Mouse (Mus musculus) cerebellum, postnatal 10 days (tissue): ENCODE results near the gene Trim46.
A peak's percentile ranks its signal among the peaks of the same experiment; 100 is the strongest.

ENCODE experiments used
- DNase-seq, 2 experiments: peaks; one replicate each; pipeline ENCODE4 v3.0.0; 2021; ENCODE audit warnings: mixed read lengths in 2 of 2

Gene Trim46

GRCm38 (mm10) chr3:89246261-89247100 is at the start of gene Trim46:
Trim46 (minus strand) TSS chr3:89246309.
- peak; percentile 97 for DNase-seq

- DNase-seq: no peak
Measured at GRCm38 (mm10) chr3:89295685-89296230, 49.6 kb upstream of the Trim46 start.

- no peak for DNase-seq
Measured at GRCm38 (mm10) chr3:89294195-89294594, 48.1 kb upstream of the Trim46 start.

GRCm38 (mm10) chr3:89293247-89293918 is 47.3 kb upstream of the Trim46 start:
- DNase-seq: no peak

- no peak for DNase-seq
Measured at GRCm38 (mm10) chr3:89292303-89292702, 46.2 kb upstream of the Trim46 start.

GRCm38 (mm10) chr3:89291874-89292273 is 45.8 kb upstream of the Trim46 start:
- no peak for DNase-seq

- no peak for DNase-seq
Measured at GRCm38 (mm10) chr3:89288503-89288928, 42.4 kb upstream of the Trim46 start.

- no peak for DNase-seq
Measured at GRCm38 (mm10) chr3:89287286-89287685, 41.2 kb upstream of the Trim46 start.

- DNase-seq: no peak
Measured at GRCm38 (mm10) chr3:89285526-89285925, 39.4 kb upstream of the Trim46 start.

GRCm38 (mm10) chr3:89284261-89284660 is 38.2 kb upstream of the Trim46 start:
- DNase-seq: no peak

GRCm38 (mm10) chr3:89282291-89282643 is 36.2 kb upstream of the Trim46 start:
- no peak for DNase-seq

- DNase-seq: peak; percentile 92 to 93
Measured at GRCm38 (mm10) chr3:89281579-89282290, 35.6 kb upstream of the Trim46 start.

GRCm38 (mm10) chr3:89280606-89281511 is 34.8 kb upstream of the Trim46 start, which contains the start of gene Efna1:
Efna1 (minus strand) TSS chr3:89281142.
- peak; percentile 75 to 77 for DNase-seq

- DNase-seq: peak in 1 of 2 experiments; percentile 61
Measured at GRCm38 (mm10) chr3:89280050-89280605, 34.0 kb upstream of the Trim46 start.

- DNase-seq: peak; percentile 92 to 94
Measured at GRCm38 (mm10) chr3:89279153-89279890, 33.2 kb upstream of the Trim46 start.

GRCm38 (mm10) chr3:89278643-89279042 is 32.5 kb upstream of the Trim46 start:
- no peak for DNase-seq

GRCm38 (mm10) chr3:89278107-89278506 is 32.0 kb upstream of the Trim46 start:
- DNase-seq: peak; percentile 48

GRCm38 (mm10) chr3:89277281-89278021 is 31.3 kb upstream of the Trim46 start:
- peak; percentile 45 to 50 for DNase-seq

- no peak for DNase-seq
Measured at GRCm38 (mm10) chr3:89276061-89276460, 30.0 kb upstream of the Trim46 start.

GRCm38 (mm10) chr3:89271760-89272159 is 25.7 kb upstream of the Trim46 start:
- DNase-seq: peak; percentile 62 to 65
